Mouse (Mus musculus) lung, postnatal 25 days (tissue): ENCODE measurements at regions not wholly inside any gene's neighbourhood (a gene's known extent, or its start where the extent isn't known, plus 50 kb on each side); places are given as distances from the start of the nearest gene placed in this dataset.

Experiments used
- DNase-seq: peaks from one replicate; pipeline ENCODE4 v3.0.0; 2022; ENCODE audit warnings: low spot score

GRCm38 (mm10) chr6:118285246-118285645 lies 87.7 kb upstream of the Ret start:
- no peak for DNase-seq

DNA sequence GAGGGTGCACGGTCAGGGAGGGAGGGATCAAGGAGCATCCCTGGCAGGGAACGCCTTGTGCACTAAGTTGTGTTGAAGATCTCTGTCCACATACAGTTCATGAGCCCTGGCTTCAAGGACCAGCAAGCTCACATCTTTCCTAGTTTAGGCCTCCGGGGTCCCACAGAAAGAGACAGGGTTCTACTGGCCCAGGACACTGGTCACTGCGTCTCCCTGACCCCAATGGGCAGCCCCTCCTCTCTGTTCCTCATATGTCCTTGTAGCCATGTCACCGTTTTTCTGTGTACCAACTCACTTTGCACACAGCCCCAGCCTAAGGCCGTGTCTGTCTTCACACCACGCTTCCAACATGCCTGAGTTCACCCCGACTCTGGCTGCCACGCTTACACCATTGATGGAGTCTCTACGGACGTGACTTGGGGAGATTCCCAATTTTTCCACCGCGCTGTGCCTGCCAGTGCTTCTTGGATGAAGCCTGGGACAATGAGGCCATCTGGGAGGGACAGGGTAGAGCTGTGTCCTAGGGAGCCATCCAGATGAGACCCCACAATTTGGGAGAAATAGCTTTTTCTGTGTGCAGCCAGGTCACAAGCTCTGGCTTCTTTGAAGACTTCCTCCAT lies 86.5 kb upstream of the Ret start:
- no peak for DNase-seq

GRCm38 (mm10) chr6:118263951-118264350 lies 66.4 kb upstream of the Ret start:
- no peak for DNase-seq

DNA sequence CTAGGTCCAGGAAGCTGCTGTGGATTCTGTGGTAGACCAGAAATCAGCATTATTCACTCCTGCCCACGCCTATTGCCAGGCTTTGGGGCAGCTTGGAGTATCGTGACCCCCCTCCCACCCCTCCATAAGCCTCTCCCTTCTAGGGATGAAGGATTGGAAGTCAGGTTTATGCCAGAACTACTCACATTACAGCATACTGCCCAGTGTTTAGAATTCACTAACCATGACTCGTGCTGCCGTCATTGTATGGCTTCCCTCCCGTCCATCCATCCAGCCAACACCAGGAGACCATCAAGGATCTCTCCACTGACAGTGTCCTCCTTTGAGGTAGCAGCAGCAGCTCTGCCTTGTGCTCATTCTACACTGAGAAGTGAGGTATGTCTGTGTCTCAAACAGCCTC lies 62.4 kb upstream of the Ret start:
- no peak for DNase-seq

- DNase-seq, result no peak
These were observed 57.4 kb upstream of the Ret start for GRCm38 (mm10) chr6:118254871-118255270.

GRCm38 (mm10) chr6:118252711-118253110 lies 55.2 kb upstream of the Ret start:
- DNase-seq, result no peak

- DNase-seq, result no peak
These were observed 53.6 kb upstream of the Ret start for GRCm38 (mm10) chr6:118251131-118251530.

DNA sequence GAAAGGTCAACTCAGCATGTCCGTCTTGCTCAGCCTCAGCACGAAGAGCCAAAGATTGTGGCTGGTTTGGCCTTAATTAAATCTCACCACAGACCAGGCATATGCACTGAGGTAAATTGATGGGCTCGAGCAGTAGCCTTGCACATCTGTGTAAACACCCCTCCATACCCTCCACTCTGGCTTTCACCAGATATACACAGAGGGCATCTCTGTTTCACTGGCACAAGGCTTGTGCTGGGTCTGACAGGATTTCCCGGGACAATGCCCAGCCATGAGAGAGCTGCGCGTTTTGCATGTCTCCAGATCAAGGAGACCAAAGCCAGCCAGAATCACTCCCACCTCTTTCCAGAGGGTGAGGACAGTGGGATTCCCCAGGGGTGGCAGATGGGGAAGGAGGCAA lies 52.5 kb upstream of the Ret start:
- DNase-seq, result no peak
